Mouse (Mus musculus): ENCODE measurements at regions not wholly inside any gene's neighbourhood (a gene's known extent, or its start where the extent isn't known, plus 50 kb on each side); places are given as distances from the start of the nearest gene placed in this dataset.

DNA sequence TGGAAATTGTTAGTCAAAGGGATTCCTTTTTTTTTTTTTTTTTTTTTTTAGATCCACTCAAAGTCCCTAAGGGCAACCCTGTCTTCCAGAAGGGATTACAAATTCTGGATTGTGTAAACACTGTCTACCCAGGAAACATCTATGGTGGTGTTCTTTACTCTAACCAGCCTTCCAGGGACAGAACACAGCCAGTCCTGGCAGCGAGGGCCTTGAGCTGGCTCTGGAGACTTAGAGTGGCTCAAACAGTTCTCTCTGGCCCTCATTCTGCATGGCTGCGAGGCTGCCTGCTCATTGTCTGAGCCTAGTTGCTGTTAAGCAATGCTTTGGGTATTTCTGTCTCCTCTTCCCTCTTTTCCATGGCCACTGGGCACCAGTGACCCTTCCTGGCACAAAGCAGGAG, 112.2 kb upstream of the Pitx1 start:
- TF ChIP-seq CTCF (IDR thresholded peaks at IDR 0.05; ENCODE audit: extremely low read depth, insufficient read depth, low read length) (no peak), POLR2A (IDR thresholded peaks at IDR 0.05; ENCODE audit: extremely low read depth, insufficient read depth, low read length) (no peak)
